Mouse (Mus musculus) cerebral cortex, adult 2 months (tissue): ENCODE data around the gene Osbpl9.

Experiments
- WGBS: fragments of 180-500 bp; shearing (Covaris S2); methylation state at CpG from one replicate; pipeline ENCODE4 v1.1.7; 2018; 5-methylcytosine and 5-hydroxymethylcytosine counted together

The Osbpl9 gene

DNA sequence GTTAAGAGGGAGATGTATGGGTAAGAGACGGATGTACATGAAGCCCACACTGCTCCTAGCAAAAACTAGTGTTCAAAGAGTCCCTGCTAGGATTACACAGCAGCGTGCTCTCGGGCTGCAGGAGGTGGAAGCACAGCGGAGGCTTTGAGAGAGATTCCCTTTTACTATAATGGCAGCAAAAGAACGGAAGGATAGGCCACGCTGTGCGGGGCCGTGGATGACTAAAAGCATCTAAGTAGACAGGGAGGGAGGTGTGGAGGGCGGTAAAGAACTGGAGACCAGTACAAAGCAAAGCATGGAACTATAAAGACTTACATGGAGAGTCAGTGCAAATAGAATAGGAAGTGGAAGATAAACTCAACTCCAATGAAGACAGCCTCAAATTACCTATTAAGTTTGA is 74.1 kb downstream of the Osbpl9 start:
- WGBS: 86% methylated on average over 9 of the region's 9 CpGs

DNA sequence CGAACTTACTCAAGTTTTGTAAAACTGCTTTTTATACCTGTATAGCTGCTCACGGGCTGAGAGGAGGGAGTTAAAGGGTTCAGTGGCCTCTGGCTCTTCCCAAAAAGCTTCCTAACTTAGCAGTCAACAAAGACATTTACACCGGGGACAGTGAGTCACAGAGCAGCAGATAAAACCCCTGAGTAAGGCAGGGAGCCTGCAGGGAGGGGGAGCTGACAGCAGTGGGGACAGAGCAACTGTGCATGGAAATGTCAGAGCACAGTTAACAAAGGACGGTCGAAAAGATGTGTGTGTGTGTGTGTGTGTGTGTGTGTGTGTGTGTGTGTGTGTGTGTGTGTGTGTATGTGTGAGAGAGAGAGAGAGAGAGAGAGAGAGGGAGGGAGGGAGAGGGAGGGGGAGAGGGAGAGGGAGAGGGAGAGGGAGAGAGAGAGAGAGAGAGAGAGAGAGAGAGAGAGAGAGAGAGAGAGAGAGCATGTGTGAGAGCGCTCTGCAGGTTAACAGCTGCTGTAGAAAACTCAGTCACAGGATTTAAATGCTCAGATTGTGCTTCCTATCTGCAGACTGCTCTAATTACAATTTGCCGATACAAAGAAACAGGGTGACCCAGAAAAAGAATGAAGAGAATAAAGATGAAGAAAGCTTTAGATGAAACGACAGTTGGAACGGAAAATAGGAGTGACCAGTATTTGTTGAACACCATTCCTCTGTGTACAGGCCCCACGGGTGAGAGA is 75.1 kb downstream of the Osbpl9 start:
- WGBS: 62% methylated on average over 10 of the region's 10 CpGs

DNA sequence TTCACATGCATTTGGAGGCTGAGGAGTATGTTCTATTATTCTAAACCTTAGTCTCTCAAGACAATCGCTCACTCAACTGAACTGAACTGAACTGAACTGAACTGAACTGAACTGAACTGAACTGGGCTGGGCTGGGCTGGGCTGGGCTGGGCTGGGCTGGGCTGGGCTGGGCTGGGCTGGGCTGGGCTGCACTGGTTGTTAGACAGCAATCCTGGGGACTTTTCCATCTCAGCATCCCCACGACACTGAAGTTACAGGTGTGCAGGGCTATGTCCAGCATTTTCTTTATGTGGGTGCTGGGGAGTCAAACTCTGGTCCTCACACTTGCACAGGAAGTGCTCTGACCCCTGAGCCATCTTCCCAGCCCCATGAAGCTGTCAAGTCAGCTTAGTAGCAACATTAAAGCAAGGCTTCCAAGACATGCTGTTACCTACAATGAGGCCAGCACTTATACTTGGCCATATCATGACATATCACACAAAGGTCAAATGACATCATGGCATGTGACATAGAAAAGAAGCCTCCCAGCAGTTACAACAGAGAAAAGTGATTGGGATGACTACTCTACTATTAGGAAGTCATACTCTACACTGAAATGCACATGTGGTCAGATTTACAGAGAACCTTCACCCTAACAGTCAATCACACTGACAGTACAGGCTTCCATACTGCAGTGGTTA is 76.2 kb downstream of the Osbpl9 start:
- WGBS: 85% methylated on average over 2 of the region's 2 CpGs

DNA sequence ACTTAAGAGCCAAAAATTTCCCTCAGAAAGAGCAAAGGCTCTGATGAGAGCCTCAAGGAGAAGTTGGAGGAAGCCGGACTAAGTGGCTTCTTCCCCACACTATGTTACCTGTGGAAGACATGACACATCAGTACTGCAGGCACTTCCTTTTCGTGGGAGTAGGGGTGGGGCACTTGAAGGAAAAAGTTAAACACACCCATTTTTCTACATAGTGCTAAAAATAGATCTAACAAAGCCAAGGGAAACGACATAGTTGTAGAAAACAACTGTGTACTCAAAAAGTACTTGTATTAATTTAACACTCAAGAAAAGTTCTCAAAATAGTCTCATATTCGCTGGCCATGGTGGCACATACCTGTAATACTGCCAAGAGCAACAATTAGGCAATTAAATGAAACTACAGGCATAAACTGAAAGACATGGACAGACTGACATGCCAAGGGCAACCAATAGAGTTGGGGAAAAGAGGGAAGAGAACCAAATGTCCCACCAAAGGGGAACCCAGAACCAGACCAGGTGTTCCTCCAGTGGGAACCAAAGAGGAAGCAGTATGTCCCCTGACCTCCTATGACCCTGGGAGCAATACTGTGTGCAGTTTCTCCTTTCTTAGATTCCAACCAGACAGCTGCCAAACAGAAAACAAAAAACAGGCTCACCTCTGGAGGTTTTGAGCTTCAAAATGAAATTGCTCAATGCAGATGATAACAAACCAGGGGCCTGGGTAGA is 79.1 kb downstream of the Osbpl9 start:
- WGBS: 44% methylated on average over 4 of the region's 4 CpGs

DNA sequence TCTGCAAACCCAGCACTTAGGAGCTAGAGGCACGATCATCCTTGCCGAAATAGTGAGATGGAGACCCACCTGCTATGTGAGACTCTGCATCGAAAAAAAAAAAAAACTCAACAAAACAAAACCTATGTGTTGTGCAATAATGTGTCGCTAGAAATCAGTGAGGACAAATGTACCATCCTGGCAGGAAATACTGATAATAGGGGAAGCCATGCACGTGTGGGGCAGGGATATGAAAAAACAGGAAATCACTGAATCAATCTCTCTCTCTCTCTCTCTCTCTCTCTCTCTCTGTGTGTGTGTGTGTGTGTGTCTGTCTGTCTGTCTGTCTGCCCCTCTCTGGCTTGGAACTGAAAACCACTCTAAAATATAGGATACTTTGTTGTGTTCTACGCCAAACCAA is 81.3 kb downstream of the Osbpl9 start:
- 78% methylated on average over 6 of the region's 6 CpGs for whole genome bisulfite sequencing

DNA sequence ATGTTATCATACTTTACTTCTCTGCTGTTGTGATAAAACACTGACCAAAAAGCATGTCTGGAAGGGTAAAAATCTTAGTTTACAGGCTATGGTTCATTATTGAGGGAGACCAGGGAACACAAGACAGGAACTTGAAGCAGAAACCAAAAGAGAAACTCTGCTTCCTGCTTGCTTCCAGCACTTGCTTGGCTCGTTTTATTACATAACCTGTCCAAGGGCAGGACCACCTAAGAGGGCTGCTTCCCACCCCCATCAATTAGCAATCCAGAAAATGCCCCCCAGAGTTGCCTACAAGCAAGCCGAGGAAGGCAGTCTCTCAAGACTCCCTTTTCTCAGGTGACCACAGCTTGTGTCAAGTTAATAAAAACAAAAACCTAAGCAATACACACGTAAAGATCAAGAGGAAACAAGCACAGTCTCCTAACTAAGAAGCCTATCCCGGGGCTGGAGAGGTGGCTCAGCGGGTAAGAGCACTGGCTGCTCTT is 82.4 kb downstream of the Osbpl9 start:
- 86% methylated on average over 5 of the region's 5 CpGs for WGBS

DNA sequence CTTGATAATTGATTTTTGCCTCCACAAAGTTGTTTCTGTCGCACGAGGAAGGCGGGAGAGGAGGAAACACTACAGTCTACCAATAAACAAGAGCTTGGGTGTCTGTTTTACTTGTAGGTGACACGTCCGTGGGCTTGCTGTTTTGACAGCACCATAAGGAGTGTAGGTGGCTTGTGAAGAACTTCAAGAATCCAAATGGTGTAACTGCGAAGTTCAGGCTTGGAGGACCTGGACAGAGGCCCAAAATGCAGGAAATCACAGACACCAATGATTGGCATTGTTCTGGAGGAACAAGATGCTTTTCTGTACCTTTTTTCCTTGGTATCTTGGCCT is 83.8 kb downstream of the Osbpl9 start:
- 7% methylated on average over 6 of the region's 6 CpGs for WGBS

DNA sequence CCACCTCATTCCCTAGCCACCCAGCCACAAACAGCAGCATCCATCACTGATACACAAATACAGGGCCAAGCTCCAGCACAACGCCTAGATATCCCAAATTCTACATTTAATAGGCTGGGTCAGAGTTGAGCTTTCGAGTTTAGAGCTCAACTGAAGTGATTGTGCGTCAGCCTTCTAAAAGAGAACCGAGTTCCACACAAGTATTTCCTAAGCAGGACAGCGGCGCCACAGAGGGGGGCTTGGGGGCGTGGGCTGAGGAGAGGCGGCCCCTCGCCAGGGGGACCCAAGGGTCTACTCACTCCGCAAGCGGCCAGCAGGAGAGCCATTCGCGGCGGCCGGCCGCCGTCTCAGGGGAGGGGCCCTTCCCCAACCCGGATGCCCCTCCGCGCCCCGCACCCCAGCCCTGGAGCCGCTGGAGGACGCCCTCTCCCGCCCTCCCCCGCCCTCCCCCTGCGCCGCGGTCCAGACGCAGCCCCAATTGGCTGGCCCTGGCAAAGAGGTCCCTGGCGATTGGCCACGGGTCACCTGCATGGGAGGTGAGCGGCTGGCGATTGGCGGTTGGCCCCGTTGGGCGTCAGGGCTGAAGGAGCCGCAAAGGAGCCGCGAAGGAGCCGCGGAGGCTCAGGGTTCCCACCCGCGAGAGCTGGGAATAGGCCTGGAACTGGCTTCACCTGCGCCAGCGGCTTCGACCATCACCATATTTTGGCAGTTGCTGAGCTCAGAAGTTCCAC is 84.3 kb downstream of the Osbpl9 start:
- WGBS: 3% methylated on average over 41 of the region's 46 CpGs

DNA sequence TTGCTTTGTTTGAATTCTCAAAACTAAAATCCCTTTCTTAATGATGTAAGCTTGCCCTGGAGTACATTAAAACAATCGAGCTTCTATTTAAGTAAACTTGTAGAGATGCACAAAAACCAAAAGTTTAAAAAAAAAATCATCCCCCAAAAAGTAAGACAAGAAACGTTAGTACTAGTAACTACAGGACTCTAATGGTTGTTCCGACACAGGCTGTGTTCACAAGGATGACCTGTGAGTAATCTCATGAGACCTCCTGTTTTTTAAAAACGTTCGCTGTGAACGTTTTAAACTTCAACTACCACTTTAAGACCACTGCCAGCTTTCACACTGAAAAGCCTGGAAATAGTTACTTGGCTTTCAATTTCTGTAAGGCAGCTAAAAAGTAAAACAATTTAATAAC is 85.1 kb downstream of the Osbpl9 start:
- 46% methylated on average over 6 of the region's 6 CpGs for WGBS

DNA sequence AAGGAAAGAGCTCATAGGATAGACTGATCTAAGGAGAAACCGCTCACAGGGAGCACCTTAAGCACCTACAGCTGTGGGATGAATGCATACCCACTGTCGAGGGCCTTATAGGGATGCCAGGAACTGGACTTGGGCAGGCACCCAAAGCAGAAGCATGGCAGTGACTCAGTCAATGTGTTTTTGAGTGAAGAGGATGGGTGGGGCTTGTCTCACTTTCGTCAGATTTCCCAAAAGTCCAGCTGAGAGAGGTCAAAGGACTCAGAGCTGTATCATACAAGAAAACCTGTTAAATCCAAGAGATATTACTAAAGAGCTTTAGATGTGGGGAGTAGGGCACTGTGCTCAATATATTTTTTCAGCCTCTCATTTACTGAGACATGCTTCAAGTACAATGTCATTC is 85.6 kb downstream of the Osbpl9 start:
- 72% methylated on average over 3 of the region's 3 CpGs for WGBS

DNA sequence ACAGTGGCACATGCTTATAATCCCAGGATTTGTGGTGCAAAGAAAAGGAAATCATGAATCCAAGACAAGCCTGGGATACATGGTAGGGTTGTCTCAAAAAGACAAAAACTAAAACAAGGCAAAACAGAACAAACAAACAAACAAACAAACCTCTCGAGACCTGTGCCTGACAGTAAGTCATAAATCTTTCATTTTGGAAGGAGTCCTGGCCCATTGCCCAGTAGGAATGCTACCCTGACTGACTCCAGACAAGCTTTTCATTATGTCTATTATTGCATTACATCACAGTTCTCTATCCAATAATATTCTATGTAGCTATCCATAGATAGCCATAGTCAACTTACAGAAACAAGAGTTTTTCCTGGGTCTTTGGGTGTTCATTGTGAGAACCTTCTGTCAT is 86.3 kb downstream of the Osbpl9 start:
- 52% methylated on average over 1 of the region's 1 CpGs for WGBS

DNA sequence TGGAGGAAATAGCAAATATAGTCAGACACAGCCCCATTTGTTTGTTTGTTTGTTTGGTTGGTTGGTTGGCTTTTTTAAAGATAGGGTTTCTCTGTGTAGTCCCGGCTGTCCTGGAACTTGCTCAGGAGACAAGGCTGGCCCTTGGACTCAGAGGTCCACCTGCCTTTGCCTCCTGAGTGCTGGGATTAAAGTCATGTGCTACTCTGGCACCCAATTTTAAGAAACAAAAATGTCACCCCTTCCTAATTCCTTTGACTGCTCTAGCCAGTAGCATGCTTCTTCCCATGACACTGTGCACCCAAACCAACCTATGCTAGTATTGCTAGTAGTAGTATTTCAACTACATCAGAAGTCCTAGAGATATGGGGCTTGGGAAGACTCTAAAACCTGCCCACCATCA is 87.8 kb downstream of the Osbpl9 start:
- WGBS: 68% methylated on average over 1 of the region's 1 CpGs

DNA sequence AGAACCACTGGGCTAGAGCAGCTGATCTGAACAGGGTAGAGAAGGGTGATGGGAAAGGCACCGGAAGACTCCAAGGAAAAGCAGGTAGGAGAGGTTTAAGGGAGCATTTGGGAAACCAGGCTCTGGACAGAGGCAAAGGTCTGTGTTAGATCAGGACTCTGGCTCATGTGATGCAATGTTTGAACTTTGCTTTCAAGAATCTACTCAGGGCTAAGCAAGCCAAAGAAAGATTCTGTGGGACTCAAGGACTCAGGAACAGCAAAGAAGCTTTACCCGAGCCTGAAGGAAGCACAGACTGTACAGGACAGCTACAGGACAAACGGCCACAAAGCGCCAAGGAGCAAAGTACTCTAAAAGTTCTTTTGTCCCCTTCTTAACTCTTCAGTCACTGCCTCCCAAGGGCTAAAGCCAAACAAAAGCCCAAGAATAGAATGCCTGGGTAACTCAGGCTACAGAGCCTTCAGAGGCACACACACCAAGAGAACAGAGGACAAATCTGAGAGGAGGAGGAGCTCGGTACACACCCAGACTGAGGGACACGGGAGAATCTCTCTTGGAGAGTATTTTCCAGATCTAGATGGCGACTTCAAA is 89.1 kb downstream of the Osbpl9 start:
- WGBS: 70% methylated on average over 7 of the region's 7 CpGs

DNA sequence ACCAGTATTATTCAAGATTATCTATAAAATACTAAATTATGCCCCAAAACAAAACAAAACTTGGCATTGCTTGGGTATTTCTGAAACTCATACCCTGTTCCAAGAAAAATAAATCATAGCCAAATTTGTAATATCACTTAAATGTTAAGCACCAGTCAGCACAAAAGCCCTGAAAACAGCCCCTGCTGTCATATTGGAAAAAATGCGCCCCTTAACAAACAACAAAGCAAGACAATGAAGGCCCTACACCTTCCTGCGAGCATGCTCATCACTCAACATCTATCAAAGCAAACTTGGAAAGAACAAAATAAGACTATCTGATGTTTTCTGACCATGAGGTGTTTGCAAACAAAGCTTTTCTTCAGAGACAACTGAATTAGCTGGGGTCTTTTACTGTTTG is 91.1 kb downstream of the Osbpl9 start:
- WGBS: 86% methylated on average over 2 of the region's 2 CpGs

DNA sequence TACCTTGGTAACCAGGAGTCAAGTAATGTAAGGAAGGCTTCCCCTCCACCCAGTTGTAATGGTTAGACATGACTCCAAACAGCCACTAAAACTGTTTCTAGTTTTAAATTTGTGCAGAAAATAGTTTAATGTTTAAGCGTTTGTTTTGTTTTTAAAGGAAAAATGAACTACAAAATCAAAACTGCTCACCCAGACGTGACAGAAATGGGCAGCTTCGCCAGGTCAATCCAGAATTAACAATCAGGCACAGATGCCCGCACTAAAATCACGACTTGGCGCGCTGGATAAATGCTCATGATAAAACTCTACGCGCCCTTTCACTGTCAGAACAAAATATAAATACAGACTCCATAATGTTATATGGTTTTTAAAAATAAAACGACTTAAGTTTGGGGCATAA is 92.4 kb downstream of the Osbpl9 start:
- 94% methylated on average over 10 of the region's 10 CpGs for WGBS

DNA sequence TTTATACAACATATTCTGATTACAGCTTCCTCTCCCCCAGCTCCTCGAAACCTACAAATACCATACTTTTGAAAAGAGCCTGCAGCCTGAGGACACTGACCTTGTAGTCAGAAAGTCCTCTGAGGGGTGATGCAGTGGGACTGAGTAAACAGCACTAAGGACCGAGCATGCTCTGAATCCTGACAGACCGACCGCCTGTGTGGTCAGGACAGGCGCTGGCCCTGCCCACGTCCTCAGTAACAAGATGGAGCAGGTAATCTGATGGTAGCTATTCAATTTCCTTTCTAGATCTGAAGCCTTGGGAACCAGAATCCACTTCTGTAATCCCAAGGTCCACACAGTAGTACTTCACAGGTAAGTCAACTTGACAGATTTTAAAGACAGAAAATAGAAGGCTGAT is 93.1 kb downstream of the Osbpl9 start:
- WGBS: 95% methylated on average over 6 of the region's 6 CpGs

DNA sequence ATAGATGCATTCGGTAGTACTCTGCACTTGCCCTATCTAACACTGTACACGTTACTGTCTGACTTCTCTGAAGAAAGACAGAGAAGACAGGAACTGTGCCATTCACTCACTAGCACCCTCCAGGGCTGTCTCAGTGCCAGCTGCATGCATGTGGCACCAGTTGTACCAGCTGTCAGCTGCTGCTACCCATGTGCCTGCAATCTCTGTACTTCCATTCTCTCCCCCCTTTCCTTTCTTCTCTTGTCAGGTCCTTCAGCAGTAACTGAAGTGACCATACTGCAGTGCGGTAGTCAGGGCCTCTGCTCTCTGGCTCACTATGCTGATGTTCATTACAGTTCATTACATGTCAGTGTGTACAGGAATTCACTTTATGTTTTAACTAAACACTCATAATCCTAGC is 96.0 kb downstream of the Osbpl9 start:
- WGBS: 39% methylated on average over 3 of the region's 3 CpGs

DNA sequence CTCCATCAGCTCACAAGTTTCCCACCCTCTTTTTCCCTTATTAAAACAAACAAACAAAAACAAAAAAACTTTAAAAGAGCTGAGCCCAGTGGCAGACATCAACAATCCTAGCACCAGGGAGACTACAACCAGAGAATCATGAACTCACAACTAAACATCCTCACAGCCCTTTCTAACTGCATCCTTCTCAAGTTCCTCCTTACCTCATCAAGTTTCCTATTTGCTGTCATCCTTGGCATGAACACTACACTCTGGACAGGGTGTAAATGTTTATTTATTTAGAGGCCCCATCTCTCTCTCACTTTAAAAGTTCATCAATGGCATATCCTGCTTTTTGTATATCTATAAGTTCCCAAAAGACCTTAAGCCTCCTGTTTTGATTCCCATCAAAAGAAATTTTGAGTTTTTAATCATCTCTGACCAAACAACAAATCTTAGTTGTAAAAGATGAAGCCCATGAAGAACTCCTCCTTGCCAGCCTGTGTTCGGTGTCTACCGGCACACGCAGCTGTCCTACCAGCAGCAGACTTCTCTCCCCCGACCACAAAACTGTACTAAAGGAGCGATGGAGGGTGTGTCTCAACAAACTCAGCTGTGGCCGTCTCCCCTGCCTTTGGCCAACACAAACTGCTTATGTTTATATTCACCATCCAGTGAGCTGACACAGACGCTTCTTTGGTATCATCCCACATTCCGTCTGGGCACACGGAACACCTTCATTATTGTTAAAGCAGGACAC is 98.8 kb downstream of the Osbpl9 start:
- 67% methylated on average over 9 of the region's 9 CpGs for WGBS

DNA sequence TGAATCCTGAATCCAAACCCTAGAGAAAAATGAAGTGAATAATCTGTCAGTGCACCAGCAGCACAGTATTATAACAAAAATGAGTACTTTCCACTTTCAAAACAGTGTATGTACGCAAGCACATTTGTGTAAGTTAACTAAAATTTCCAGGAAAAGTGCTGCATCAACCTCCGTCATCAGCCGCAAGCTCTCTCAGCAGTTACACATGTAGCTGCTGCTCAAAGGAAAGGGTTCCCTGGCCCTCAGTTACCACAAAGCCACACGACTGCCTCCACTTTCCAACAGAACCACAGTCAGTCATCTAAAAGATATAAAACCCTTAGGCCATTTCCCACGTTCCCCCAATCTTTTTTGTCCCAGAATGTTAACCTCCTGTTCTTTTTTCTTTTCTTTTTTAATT is 99.5 kb downstream of the Osbpl9 start:
- WGBS: 90% methylated on average over 5 of the region's 5 CpGs

DNA sequence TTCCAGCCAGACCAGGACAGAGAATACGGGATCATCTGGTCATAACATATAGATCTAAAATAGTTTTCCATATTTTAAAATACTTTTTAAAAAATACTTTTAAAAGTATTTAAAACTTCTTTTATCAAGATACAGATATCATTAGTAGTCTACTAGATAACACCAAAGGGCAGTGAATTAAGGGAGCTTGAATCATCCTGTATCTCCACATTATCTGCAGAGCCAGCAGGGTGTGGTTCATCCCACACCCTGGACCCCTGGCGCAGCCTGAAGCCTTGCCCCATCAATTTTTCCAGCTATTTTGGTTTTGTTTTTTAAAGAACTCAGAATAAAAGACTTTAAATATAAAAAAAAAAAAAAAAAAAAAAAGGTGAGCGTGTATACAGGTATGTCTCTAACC is 103.2 kb downstream of the Osbpl9 start:
- WGBS: 98% methylated on average over 3 of the region's 3 CpGs

DNA sequence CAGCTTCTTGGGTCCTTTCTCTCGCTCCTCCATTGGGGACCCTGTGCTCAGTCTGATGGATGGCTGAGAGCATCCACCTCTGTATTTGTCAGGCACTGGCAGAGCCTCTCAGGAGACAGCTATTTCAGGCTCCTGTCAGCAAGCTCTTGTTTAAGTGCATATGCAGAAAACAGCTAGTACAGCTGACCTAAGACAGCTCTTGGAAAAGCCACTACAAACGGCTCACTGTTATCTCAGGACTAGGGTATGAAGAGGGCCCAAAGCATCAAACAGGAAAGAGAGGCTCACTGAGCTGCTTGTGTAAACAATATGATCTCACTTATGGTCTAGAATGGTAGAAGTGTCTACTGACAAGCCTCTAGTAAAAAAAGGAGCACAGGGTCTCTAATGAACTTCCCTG is 107.8 kb downstream of the Osbpl9 start:
- WGBS: 66% methylated on average over 2 of the region's 2 CpGs
